Mouse (Mus musculus): ENCODE measurements around the gene AA467197.

Gene AA467197

GRCm38 (mm10) chr2:122638673-122639072, 1.9 kb downstream of the AA467197 start:
- no peak for DNase-seq

- DNase-seq = peak; percentile 22
These were observed 15.6 kb downstream of the AA467197 start for GRCm38 (mm10) chr2:122652096-122653084.

- DNase-seq = no peak
These were observed 19.3 kb downstream of the AA467197 start for GRCm38 (mm10) chr2:122656052-122656451.

- DNase-seq = no peak
These were observed 20.0 kb downstream of the AA467197 start for GRCm38 (mm10) chr2:122656767-122657166.

GRCm38 (mm10) chr2:122657707-122658524, 21.1 kb downstream of the AA467197 start:
- DNase-seq = no peak

- DNase-seq = no peak
These were observed 23.0 kb downstream of the AA467197 start for GRCm38 (mm10) chr2:122659825-122660224.

- no peak for DNase-seq
These were observed 28.6 kb downstream of the AA467197 start for GRCm38 (mm10) chr2:122665253-122665972.

GRCm38 (mm10) chr2:122665973-122666875, 29.4 kb downstream of the AA467197 start:
- peak; percentile 14 for DNase-seq

GRCm38 (mm10) chr2:122667856-122668255, 31.1 kb downstream of the AA467197 start:
- no peak for DNase-seq

- no peak for DNase-seq
These were observed 34.9 kb downstream of the AA467197 start for GRCm38 (mm10) chr2:122671714-122672113.

GRCm38 (mm10) chr2:122672841-122673240, 36.1 kb downstream of the AA467197 start:
- DNase-seq = no peak

- DNase-seq = no peak
These were observed 38.3 kb downstream of the AA467197 start for GRCm38 (mm10) chr2:122675126-122675525.

- no peak for DNase-seq
These were observed 44.8 kb downstream of the AA467197 start for GRCm38 (mm10) chr2:122681379-122682137.

- DNase-seq = no peak
These were observed 45.7 kb downstream of the AA467197 start for GRCm38 (mm10) chr2:122682520-122682919.

GRCm38 (mm10) chr2:122683641-122684040, 46.9 kb downstream of the AA467197 start:
- no peak for DNase-seq

- no peak for DNase-seq
These were observed 49.9 kb downstream of the AA467197 start for GRCm38 (mm10) chr2:122686665-122687064.
